Comparison of ENCODE assay signal across 8 mouse cellular contexts in genomic region chr11:105331732-105332131, GRCm38 (mm10). TPM values are rescaled to one million over a fixed set of nuclear protein-coding genes. Genes with fewer than 3 reads are reported as not detected.
DNase-seq lines count a peak whose midpoint lies in the region; ATAC-seq lines count a peak whose summit lies in the region.

No protein-coding gene starts in this region.

- no peak overlapping the region for H3K4me3 ChIP-seq in kidney, embryonic 16.5 days (ENCODE audit: low read length)
- no peak overlapping the region for H3K4me3 ChIP-seq in forebrain, embryonic 14.5 days (ENCODE audit: low read depth, low read length)

- H3K36me3 ChIP-seq in kidney, embryonic 16.5 days (ENCODE audit: insufficient read depth, low read length), result no peaks in the 10 kb centered on the region
- no peaks in the 10 kb centered on the region for H3K36me3 ChIP-seq in forebrain, embryonic 14.5 days (ENCODE audit: control insufficient read depth, insufficient read depth, low read length)

- DNase-seq in kidney, adult 18-20 months, result peak; percentile 71
- peak; percentile 58 to 83 for DNase-seq in adrenal gland, adult (ENCODE audit: inconsistent age in 2 of 2, low spot score in 1 of 2)
- DNase-seq in gastrocnemius, postnatal 36 days, result peak; percentile 66 to 69
- peak; percentile 78 to 86 for DNase-seq in kidney, postnatal 25 days
- DNase-seq in thymus, postnatal 10 days (ENCODE audit: low spot score in 2 of 2), result no peak
- no peak for DNase-seq in forebrain, embryonic 14.5 days (ENCODE audit: low spot score)

- H3K9me3 ChIP-seq in kidney, embryonic 16.5 days (ENCODE audit: low read length), result no peaks in the 10 kb centered on the region
- no peaks in the 10 kb centered on the region for H3K9me3 ChIP-seq in forebrain, embryonic 14.5 days (replicated peaks; ENCODE audit: control insufficient read depth, low read length)

- H3K27ac ChIP-seq in kidney, embryonic 16.5 days (ENCODE audit: low read length), result no peak overlapping the region
- H3K27ac ChIP-seq in forebrain, embryonic 14.5 days (ENCODE audit: low read depth, low read length), result no peak overlapping the region

- H3K4me2 ChIP-seq in kidney, embryonic 16.5 days (replicated peaks; ENCODE audit: low read depth, low read length), result no peak overlapping the region
- no peak overlapping the region for H3K4me2 ChIP-seq in forebrain, embryonic 14.5 days (ENCODE audit: low read length)

- H3K27me3 ChIP-seq in kidney, embryonic 16.5 days (ENCODE audit: insufficient read depth, low read length), result no peaks in the 10 kb centered on the region
- no peaks in the 10 kb centered on the region for H3K27me3 ChIP-seq in forebrain, embryonic 14.5 days (replicated peaks; ENCODE audit: control insufficient read depth, insufficient read depth, low read length)

- H3K9ac ChIP-seq in kidney, embryonic 16.5 days (replicated peaks; ENCODE audit: low read length), result no peak overlapping the region
- no peak overlapping the region for H3K9ac ChIP-seq in forebrain, embryonic 14.5 days (ENCODE audit: low read length)

- 32% methylated on average over 10 of the region's 10 CpGs for WGBS in kidney, embryonic 16.5 days
- WGBS in forebrain, embryonic 14.5 days, result 52% methylated on average over 10 of the region's 10 CpGs

- H3K4me1 ChIP-seq in kidney, embryonic 16.5 days (ENCODE audit: insufficient read depth, low read length), result peaks cover 19% of the 10 kb centered on the region; the same call in 1 of the 2 replicates
- no peaks in the 10 kb centered on the region for H3K4me1 ChIP-seq in forebrain, embryonic 14.5 days (ENCODE audit: control insufficient read depth, insufficient read depth, low read length)

- ATAC-seq in kidney, embryonic 16.5 days (ENCODE audit: low FRiP score, low TSS enrichment), result no peak
- ATAC-seq in forebrain, embryonic 14.5 days, result no peak
- ATAC-seq in inflammation-experienced regulatory T-cells, adult 6 months, result no peak

- intact Hi-C loops in gastrocnemius, postnatal 36 days (cut with DNase I), result loop anchor here (10.0 kb wide), 2 partner anchors 207 to 693 kb away; partner anchors contain the start of gene Mettl2

RNA-seq across cellular contexts. Expression of gene Mrc2, which starts 39.3 kb away (rescaled TPM):
- polyA plus RNA-seq in kidney, embryonic 16.5 days (2015; fragmentation: Nextera tagmentation; extraction: Ambion mirVana), result 20.3 and 21.3 TPM in 2 replicates
- 10 to 100 TPM; 12.9 to 16.0 TPM for total RNA-seq in gastrocnemius, postnatal 36 days (2021)
- polyA plus RNA-seq in forebrain, embryonic 14.5 days (2014; fragmentation: Nextera tagmentation; extraction: Ambion mirVana), result 2.6 and 3.2 TPM in 2 replicates
- not detected for polyA plus RNA-seq in inflammation-experienced regulatory T-cells, adult 6 months (2017; shearing (Covaris generic))

Comparison
In these comparisons a context has a peak if more than half of its experiments do, and no peak if none do; other contexts are left out.
1. DNase-seq: peak in kidney, adult 18-20 months (single experiment), adrenal gland, adult (2 of 2), gastrocnemius, postnatal 36 days (2 of 2) and kidney, postnatal 25 days (2 of 2); none in thymus, postnatal 10 days (0 of 2) and forebrain, embryonic 14.5 days (single experiment).